Mouse (Mus musculus) activated CD4-positive, CD25-positive, alpha-beta regulatory T cell, adult 4 months (primary cell): ENCODE measurements around the gene Cdc42bpa. TPM values are rescaled to one million over a fixed set of nuclear protein-coding genes. Genes with fewer than 3 reads are reported as not detected.

Experiments used
- ATAC-seq: one replicate; pipeline ENCODE4 v1.8.0; 2017
- polyA plus RNA-seq, 2 experiments: library from polyadenylated mRNA; unstranded; fragments of 100-300 nt; shearing (Covaris generic); gene quantifications; one replicate each; pipeline ENCODE4 v1.2.1; 2017

Cdc42bpa gene
- polyA plus RNA-seq, 2 experiments from 2014 or later: 0.25 TPM; not detected in 1

GRCm38 (mm10) chr1:180194048-180194447 is 233.8 kb downstream of the Cdc42bpa start:
- ATAC-seq: no peak

GRCm38 (mm10) chr1:180194781-180195471 is 234.7 kb downstream of the Cdc42bpa start:
- no peak for ATAC-seq

DNA sequence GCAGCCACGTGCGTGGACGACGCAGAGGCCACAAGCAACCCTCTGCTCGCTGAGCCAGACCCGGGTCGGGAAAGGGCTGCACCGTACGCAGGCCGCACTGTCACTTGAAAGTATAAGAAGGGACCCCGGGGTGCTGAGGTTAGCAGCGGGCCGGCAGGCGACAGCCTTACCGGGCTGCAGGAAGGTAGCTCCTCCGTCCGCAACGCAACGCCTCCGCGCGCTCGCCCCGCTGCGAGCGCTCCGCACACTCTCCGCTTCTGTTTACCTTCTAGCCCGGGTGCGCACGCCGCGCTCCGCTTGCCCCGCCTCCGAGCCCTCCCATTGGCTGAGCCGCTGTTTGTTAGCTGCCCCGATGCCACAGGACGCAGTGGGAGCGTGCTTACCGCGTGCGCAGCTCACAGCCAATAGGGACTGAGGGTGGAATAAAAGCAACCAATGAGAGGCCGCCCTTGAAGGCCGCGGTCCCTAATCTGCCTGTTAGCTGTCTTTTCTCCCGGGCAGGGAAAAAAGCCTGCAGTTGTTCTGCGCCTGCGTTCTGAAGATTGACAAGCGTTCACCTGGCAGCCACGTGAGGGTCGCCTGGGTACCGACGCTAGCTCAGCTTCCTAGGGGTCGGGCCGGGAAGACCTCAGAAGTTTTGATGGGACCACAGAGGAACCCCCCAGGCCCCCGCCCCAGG is 235.6 kb downstream of the Cdc42bpa start:
- ATAC-seq: peak; percentile 96

GRCm38 (mm10) chr1:180196508-180196907 is 236.2 kb downstream of the Cdc42bpa start:
- no peak for ATAC-seq

DNA sequence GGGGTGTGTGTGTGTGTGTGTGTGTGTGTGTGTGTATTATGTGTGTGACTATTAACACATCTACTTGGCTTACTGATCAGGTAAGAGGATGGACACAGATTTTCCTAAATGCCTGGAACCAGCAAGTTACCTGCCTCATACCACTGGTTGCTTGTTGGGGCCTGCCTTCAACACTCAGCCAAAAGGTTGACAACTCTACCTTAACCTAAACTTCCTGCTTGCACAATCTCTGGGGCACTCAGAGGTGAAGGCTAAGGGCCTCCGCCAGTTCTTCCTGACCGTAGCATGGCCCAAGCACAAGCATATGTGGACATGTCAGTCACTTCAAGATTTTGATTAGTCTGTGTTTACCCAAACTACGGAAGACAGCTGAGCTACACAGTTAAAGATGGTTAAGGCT is 237.7 kb downstream of the Cdc42bpa start:
- no peak for ATAC-seq

DNA sequence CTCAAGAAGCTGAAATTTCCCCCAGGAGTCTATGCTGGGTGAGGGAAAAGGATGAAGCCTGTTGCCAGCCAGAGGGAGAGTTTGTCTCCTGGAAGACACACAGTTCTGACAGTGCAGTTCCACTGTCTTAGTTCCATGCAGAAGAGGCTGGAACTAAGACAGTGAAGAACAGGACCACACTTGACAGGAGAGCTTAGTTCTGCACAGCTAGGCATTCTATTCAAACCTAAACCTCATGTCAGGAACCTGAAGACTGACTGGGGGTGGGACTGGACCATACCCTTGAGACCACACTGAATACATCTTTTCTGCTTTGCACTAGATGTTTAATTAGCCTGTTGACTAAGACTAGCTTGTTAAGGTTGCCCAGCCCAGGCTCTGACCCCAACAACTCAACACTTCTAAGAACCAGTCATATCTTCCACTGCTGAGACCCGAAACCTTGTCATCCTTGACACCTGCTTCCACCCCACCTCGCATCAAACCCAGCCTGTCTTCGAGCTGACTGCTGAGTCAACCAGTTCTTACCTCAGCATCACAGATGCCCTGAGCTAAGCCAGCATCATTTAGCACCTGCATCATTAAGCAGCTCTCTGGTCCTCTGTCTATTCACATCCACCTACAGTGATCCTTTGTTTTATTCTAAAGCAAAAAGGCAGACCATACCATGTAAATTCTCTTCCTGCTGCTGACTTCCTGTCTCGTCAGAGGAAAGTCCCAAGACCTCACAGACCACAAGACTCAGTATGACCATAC is 238.9 kb downstream of the Cdc42bpa start, which contains the start of gene Coq8a:
Coq8a (minus strand) TSS at position 644 of the 756 bp plus-strand sequence.
- peak; percentile 40 for ATAC-seq

DNA sequence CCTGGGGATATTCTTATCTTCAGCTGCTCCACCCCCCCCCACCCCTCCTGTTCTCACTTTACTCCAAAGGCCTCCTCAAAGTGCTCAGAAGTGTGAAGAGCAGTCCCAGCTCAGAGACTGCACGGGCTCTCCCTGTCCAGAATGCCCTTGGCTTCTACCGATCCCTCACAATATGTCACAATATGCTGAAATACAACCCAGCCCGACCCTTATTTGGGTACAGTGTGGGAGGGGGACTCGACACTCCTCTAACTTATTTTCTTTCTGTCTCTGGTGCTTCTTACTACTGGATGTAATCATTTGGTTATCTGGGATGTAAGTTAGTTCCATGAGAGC is 239.4 kb downstream of the Cdc42bpa start:
- ATAC-seq: no peak

- ATAC-seq: no peak
These were observed 240.4 kb downstream of the Cdc42bpa start for GRCm38 (mm10) chr1:180200722-180201121.

DNA sequence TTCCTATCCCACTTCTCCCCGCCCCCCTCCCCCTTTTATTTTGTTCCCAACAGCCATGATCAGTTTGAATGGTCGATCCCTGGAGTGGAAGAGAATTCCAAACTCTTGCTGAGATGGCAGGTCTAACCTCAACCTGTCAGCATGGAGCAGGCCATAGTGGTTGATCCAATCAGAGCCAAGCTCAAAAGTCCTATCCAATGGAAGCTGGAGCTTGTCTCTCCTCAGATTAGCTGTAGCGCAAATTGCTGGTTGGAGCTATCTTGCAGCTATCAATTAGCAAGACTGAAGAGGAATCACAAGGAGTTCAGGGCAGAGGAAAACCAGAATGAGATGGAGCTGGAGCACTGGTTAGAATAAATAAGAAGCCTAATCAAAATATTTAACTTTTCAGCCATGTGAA is 248.1 kb downstream of the Cdc42bpa start:
- ATAC-seq: no peak

DNA sequence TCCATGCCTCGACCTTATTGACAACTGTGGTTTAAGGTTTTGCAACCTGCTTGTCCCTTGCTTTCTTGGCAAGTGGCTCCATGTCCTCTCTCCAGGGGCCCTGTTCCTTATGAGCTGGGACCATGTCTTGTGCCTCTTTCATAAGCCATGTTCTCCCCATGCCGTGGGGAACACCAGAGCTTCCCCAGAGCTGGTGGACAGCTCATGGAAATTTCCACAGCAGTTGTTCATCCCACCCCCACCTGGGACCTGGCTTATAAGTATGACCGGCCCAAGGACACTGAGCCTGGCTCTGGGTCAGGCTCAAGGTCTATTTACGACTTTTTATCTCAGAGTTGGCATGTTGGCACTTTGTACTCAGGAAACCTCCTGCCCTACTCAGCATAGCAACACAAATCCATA is 249.8 kb downstream of the Cdc42bpa start:
- ATAC-seq: no peak

- ATAC-seq: no peak
These were observed 250.6 kb downstream of the Cdc42bpa start for GRCm38 (mm10) chr1:180210781-180211271.

- ATAC-seq: no peak
These were observed 252.6 kb downstream of the Cdc42bpa start for GRCm38 (mm10) chr1:180212911-180213310.

DNA sequence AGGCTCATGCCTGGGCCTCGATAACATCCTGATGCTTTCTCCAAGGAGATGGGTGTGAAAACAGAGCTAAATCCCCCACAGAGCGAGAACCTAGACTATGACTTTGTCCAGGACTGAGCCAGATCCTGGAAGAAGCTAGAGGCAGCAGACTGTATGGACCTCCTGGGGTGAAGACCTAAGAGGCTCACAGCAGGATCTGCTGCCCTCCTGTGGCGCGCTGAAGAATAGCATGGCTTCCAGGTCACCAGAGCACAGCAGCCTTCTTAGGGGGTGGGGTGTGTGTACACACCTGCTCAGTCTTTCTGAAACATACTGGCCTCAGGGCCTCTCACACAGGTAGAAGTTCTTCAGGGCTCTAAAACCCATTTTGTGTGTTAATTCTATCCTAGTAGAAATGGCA is 254.8 kb downstream of the Cdc42bpa start:
- ATAC-seq: peak; percentile 94

Other genes with a start within 250 kb of the Cdc42bpa start
- not detected for gene Kif28, start 215.2 kb upstream of the Cdc42bpa start, polyA plus RNA-seq
- gene Gm10518, start 157.1 kb upstream of the Cdc42bpa start, polyA plus RNA-seq: not detected
- gene Ahctf1, start 156.8 kb upstream of the Cdc42bpa start, polyA plus RNA-seq: 10 to 100 TPM; 23.7 to 26.3 TPM
- gene Coq8a, start 239.1 kb downstream of the Cdc42bpa start, polyA plus RNA-seq: 10 to 100 TPM; 25.3 to 28.8 TPM